7 mouse cellular contexts compared by ENCODE assay signal in the genomic region with DNA sequence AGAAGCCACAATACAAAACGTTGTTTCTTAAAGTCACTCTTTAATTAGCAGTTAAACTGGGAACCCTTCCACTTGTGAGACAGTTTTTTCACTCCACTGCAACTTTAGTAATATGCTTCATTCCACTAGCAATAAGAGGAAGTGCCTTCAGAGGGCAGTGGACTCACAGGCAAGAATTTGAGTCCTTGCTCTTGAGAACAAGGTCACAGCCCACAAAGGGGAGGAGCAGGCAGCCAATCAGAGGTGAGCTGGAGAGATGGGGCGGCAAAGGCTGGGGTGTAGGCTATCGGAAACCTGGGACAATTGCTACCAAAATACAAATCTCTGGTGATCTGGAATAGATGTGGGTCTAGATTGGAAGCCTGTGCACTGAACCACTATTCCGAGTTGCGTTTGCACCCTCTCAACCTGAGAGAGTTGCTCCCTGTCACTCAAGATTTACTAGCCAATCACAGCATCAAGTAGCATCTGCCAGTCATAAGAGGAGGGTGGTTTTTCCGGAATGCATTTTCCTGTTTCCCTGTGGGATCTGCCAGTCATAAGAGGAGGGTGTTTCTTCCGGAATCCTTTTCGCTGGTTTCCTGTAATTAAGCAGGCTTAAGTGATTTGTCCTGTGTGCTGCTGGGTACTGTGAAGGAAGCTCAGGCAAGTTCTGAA. TPM values are rescaled to one million over a fixed set of nuclear protein-coding genes. Genes with fewer than 3 reads are reported as not detected.
DNase-seq lines count a peak whose midpoint lies in the region; ATAC-seq and TF ChIP-seq lines count a peak whose summit lies in the region.
"Not testable (repeated sequence)": the region's sequence is repeated elsewhere in the genome, so short reads cannot be mapped to it uniquely, and the experiment has no call there.

No protein-coding gene starts in this region.

- not testable (repeated sequence) for TF ChIP-seq CTCF in forebrain, postnatal 0 days (IDR thresholded peaks at IDR 0.05; ENCODE audit: low read depth); intestine, postnatal 0 days (IDR thresholded peaks at IDR 0.05; ENCODE audit: low read depth)

- not testable (repeated sequence) for H3K9me3 ChIP-seq in embryonic facial prominence, embryonic 12.5 days; forebrain, postnatal 0 days (ENCODE audit: low read length); hindbrain, embryonic 11.5 days (ENCODE audit: control insufficient read depth, low read length); intestine, postnatal 0 days (ENCODE audit: control insufficient read depth); liver, embryonic 12.5 days (replicated peaks); neural tube, embryonic 12.5 days

- DNase-seq in forebrain, postnatal 0 days; hindbrain, embryonic 11.5 days (ENCODE audit: low spot score): not testable (repeated sequence)

- not testable (repeated sequence) for H3K27me3 ChIP-seq in embryonic facial prominence, embryonic 12.5 days; forebrain, postnatal 0 days (ENCODE audit: insufficient read depth, low read length); hindbrain, embryonic 11.5 days (ENCODE audit: control insufficient read depth, insufficient read depth, low read length); intestine, postnatal 0 days (replicated peaks; ENCODE audit: control insufficient read depth, insufficient read depth, low read length); liver, embryonic 12.5 days (replicated peaks); neural tube, embryonic 12.5 days (replicated peaks)

- H3K4me1 ChIP-seq in embryonic facial prominence, embryonic 12.5 days; forebrain, postnatal 0 days (ENCODE audit: insufficient read depth); hindbrain, embryonic 11.5 days (replicated peaks; ENCODE audit: control insufficient read depth, insufficient read depth, low read length); intestine, postnatal 0 days (replicated peaks; ENCODE audit: control insufficient read depth, insufficient read depth, low read length); liver, embryonic 12.5 days; neural tube, embryonic 12.5 days: not testable (repeated sequence)

- not testable (repeated sequence) for H3K27ac ChIP-seq in embryonic facial prominence, embryonic 12.5 days; forebrain, postnatal 0 days (ENCODE audit: low read depth, low read length); hindbrain, embryonic 11.5 days (ENCODE audit: low read depth, low read length); intestine, postnatal 0 days (ENCODE audit: low read depth, low read length); liver, embryonic 12.5 days; neural tube, embryonic 12.5 days

- not testable (repeated sequence) for H3K36me3 ChIP-seq in embryonic facial prominence, embryonic 12.5 days; forebrain, postnatal 0 days (ENCODE audit: insufficient read depth); hindbrain, embryonic 11.5 days (ENCODE audit: control insufficient read depth, insufficient read depth, low read length); intestine, postnatal 0 days (ENCODE audit: control insufficient read depth, insufficient read depth); liver, embryonic 12.5 days; neural tube, embryonic 12.5 days

- H3K9ac ChIP-seq in embryonic facial prominence, embryonic 12.5 days; forebrain, postnatal 0 days; hindbrain, embryonic 11.5 days (ENCODE audit: low read depth, low read length); intestine, postnatal 0 days (ENCODE audit: low read depth, low read length); liver, embryonic 12.5 days; neural tube, embryonic 12.5 days: not testable (repeated sequence)

- 0 out of 2 replicates have a peak, but pooled peaks have one; percentile 77 for ATAC-seq in embryonic facial prominence, embryonic 12.5 days (ENCODE audit: insufficient number of reproducible peaks, insufficient read depth, low FRiP score, low TSS enrichment)
- ATAC-seq in forebrain, postnatal 0 days, result peak; percentile 100
- ATAC-seq in hindbrain, embryonic 11.5 days (ENCODE audit: low FRiP score), result peak; percentile 98
- peak; percentile 100 for ATAC-seq in intestine, postnatal 0 days
- ATAC-seq in liver, embryonic 12.5 days, result peak; percentile 100
- peak; percentile 100 for ATAC-seq in megakaryocyte progenitor cell, adult 5-6 weeks (replicated peaks; ENCODE audit: poor library complexity)
- ATAC-seq in neural tube, embryonic 12.5 days (ENCODE audit: low FRiP score, low read depth), result peak; percentile 98

- not testable (repeated sequence) for H3K4me3 ChIP-seq in embryonic facial prominence, embryonic 12.5 days; forebrain, postnatal 0 days (ENCODE audit: low read depth, low read length); hindbrain, embryonic 11.5 days (ENCODE audit: low read depth, low read length); intestine, postnatal 0 days (ENCODE audit: low read depth, low read length); liver, embryonic 12.5 days; neural tube, embryonic 12.5 days

- WGBS in embryonic facial prominence, embryonic 12.5 days, result no CpG with 5 or more reads among the region's 8 CpGs
- WGBS in forebrain, postnatal 0 days, result no CpG with 5 or more reads among the region's 8 CpGs
- no CpG with 5 or more reads among the region's 8 CpGs for WGBS in hindbrain, embryonic 11.5 days
- no CpG with 5 or more reads among the region's 8 CpGs for WGBS in intestine, postnatal 0 days
- WGBS in liver, embryonic 12.5 days (ENCODE audit: insufficient replicate concordance), result no CpG with 5 or more reads among the region's 8 CpGs
- no CpG with 5 or more reads among the region's 8 CpGs for WGBS in neural tube, embryonic 12.5 days

- H3K4me2 ChIP-seq in embryonic facial prominence, embryonic 12.5 days (replicated peaks); forebrain, postnatal 0 days (ENCODE audit: low read depth); hindbrain, embryonic 11.5 days (replicated peaks; ENCODE audit: low read depth, low read length); intestine, postnatal 0 days (replicated peaks; ENCODE audit: low read depth); liver, embryonic 12.5 days; neural tube, embryonic 12.5 days (replicated peaks): not testable (repeated sequence)

RNA-seq across cellular contexts. Expression of a gene that starts 57.7 kb away (rescaled TPM):
- polyA plus RNA-seq in embryonic facial prominence, embryonic 12.5 days (2016; fragmentation: Nextera tagmentation; extraction: Ambion mirVana), result 4.3 and 5.9 TPM in 2 replicates
- 5.0 and 5.2 TPM in 2 replicates for total RNA-seq in forebrain, postnatal 0 days (2014; rRNA removed)
- polyA plus RNA-seq in forebrain, postnatal 0 days (2015; fragmentation: Nextera tagmentation; extraction: Ambion mirVana), result 2.4 and 3.0 TPM in 2 replicates
- polyA plus RNA-seq in hindbrain, embryonic 11.5 days (2014; fragmentation: Nextera tagmentation; extraction: Ambion mirVana), result 4.3 and 6.0 TPM in 2 replicates
- polyA plus RNA-seq in intestine, postnatal 0 days (2015; fragmentation: Nextera tagmentation; extraction: Ambion mirVana), result 3.9 and 4.0 TPM in 2 replicates
- polyA plus RNA-seq in liver, embryonic 12.5 days (2016; fragmentation: Nextera tagmentation; extraction: Ambion mirVana), result 2.7 and 3.1 TPM in 2 replicates
- 13.9 and 17.5 TPM in 2 replicates for total RNA-seq in megakaryocyte progenitor cell, adult 5-6 weeks (2015)
- total RNA-seq in megakaryocyte progenitor cell, adult 5-6 weeks (2017), result 8.2 and 8.4 TPM in 2 replicates
- polyA plus RNA-seq in neural tube, embryonic 12.5 days (2016; fragmentation: Nextera tagmentation; extraction: Ambion mirVana), result 2.0 and 3.3 TPM in 2 replicates
